Mouse (Mus musculus) spleen, adult 2 months (tissue): ENCODE results near the gene Gm7073. TPM values are rescaled to one million over a fixed set of nuclear protein-coding genes. Genes with fewer than 3 reads are reported as not detected.

ENCODE experiments used
- DNase-seq, 2 experiments: peaks; one replicate each; pipeline versions ENCODE4 v3.0.0 to v3.0.0-alpha.2; 2012 to 2021; ENCODE audit warnings: low spot score in 2 of 2, low read depth in 1 of 2
- H3K27ac ChIP-seq: fragments of 200-500 bp; 2 replicates; pipeline ENCODE4 v1.5.1; 2012; ENCODE audit warnings: low read length, inconsistent platforms; ENCODE audit not compliant: insufficient read depth
- H3K27me3 ChIP-seq: fragments of 200-500 bp; 2 replicates; pipeline ENCODE4 v1.6.1; 2012; ENCODE audit warnings: mild to moderate bottlenecking, moderate library complexity, low read length, inconsistent platforms; ENCODE audit not compliant: control insufficient read depth, insufficient read depth
- H3K36me3 ChIP-seq: fragments of 200-500 bp; 2 replicates; pipeline ENCODE4 v1.6.1; 2012; ENCODE audit warnings: mild to moderate bottlenecking, low read length, inconsistent platforms; ENCODE audit not compliant: control insufficient read depth, insufficient read depth
- H3K4me1 ChIP-seq: fragments of 200-500 bp; 2 replicates; pipeline ENCODE4 v1.6.1; 2011; ENCODE audit warnings: inconsistent platforms; ENCODE audit not compliant: control insufficient read depth, insufficient read depth, insufficient read length
- H3K4me3 ChIP-seq: fragments of 200-500 bp; 2 replicates; pipeline ENCODE4 v1.5.1; 2011; ENCODE audit warnings: mild to moderate bottlenecking, inconsistent platforms; ENCODE audit not compliant: insufficient read depth, insufficient read length; ENCODE audit errors: extremely low read depth
- CTCF ChIP-seq: fragments of 200-500 bp; IDR thresholded peaks from 2 replicates; pipeline ENCODE4 v1.5.1; 2011; ENCODE audit warnings: mild to moderate bottlenecking, inconsistent platforms; ENCODE audit not compliant: insufficient read depth, insufficient read length, insufficient replicate concordance; ENCODE audit errors: extremely low read depth
- POLR2A ChIP-seq: fragments of 200-500 bp; IDR thresholded peaks from 2 replicates; pipeline ENCODE4 v1.6.1; 2011; ENCODE audit warnings: low read depth, low read length, inconsistent platforms
- WGBS: fragments of 180-500 bp; shearing (Covaris S2); methylation state at CpG from one replicate; pipeline ENCODE4 v1.1.7; 2018; 5-methylcytosine and 5-hydroxymethylcytosine counted together
- polyA plus RNA-seq: library from polyadenylated mRNA; depleted of rRNA; stranded (reverse); fragments of >200 nt; gene quantifications from 2 replicates; pipeline ENCODE4 v1.2.3, GENCODE M21; 2012; rRNA removed

Gm7073 gene
- not detected in 2 replicates for polyA plus RNA-seq

GRCm38 (mm10) chrX:60539149-60539548 lies at the start of gene Gm7073:
Gene Gm7073 (minus strand): TSS chrX:60539249.
- no peak for DNase-seq
- no peaks in the 10 kb centered on the region for H3K27me3 ChIP-seq

GRCm38 (mm10) chrX:60570539-60570938 lies 31.5 kb upstream of the Gm7073 start:
- Histone ChIP-seq H3K27ac (no peak overlapping the region), H3K27me3 (no peaks in the 10 kb centered on the region), H3K36me3 (no peaks in the 10 kb centered on the region), H3K4me3 (no peak overlapping the region), H3K4me1 (no peaks in the 10 kb centered on the region)
- DNase-seq, result no peak
- no peak for TF ChIP-seq POLR2A
- TF ChIP-seq CTCF, result no peak
- WGBS, result 30% methylated on average over 1 of the region's 1 CpGs

More at GRCm38 (mm10) chrX:60539149-60539548, at the start of gene Gm7073:
- Histone ChIP-seq H3K36me3 (no peaks in the 10 kb centered on the region), H3K4me1 (no peaks in the 10 kb centered on the region), H3K4me3 (no peak within 1 kb of the TSS), H3K27ac (no peak within 1 kb of the TSS)
- TF ChIP-seq CTCF (no peak), POLR2A (no peak)

GRCm38 (mm10) chrX:60569047-60569446 lies 30.0 kb upstream of the Gm7073 start:
- no peak overlapping the region for H3K4me3 ChIP-seq
- H3K4me1 ChIP-seq, result no peaks in the 10 kb centered on the region
- no peaks in the 10 kb centered on the region for H3K27me3 ChIP-seq
- no peak overlapping the region for H3K27ac ChIP-seq
- DNase-seq, result no peak
- no peak for TF ChIP-seq CTCF
- no peak for TF ChIP-seq POLR2A
- no peaks in the 10 kb centered on the region for H3K36me3 ChIP-seq

GRCm38 (mm10) chrX:60555242-60555641 lies 16.2 kb upstream of the Gm7073 start:
- no peaks in the 10 kb centered on the region for H3K36me3 ChIP-seq
- no peaks in the 10 kb centered on the region for H3K4me1 ChIP-seq
- no peaks in the 10 kb centered on the region for H3K27me3 ChIP-seq
- TF ChIP-seq POLR2A, result no peak
- no peak for TF ChIP-seq CTCF
- 73% methylated on average over 4 of the region's 4 CpGs for WGBS
- DNase-seq, result no peak
- no peak overlapping the region for H3K4me3 ChIP-seq
- no peak overlapping the region for H3K27ac ChIP-seq

GRCm38 (mm10) chrX:60547444-60548304 lies 8.6 kb upstream of the Gm7073 start:
- no peaks in the 10 kb centered on the region for H3K36me3 ChIP-seq
- no peak overlapping the region for H3K27ac ChIP-seq
- peak overlapping the region; percentile 27; the same call in 1 of the 2 replicates for H3K4me3 ChIP-seq
- no peak for DNase-seq
- H3K27me3 ChIP-seq, result no peaks in the 10 kb centered on the region; the same call in 1 of the 2 replicates
- WGBS, result 59% methylated on average over 85 of the region's 113 CpGs
- H3K4me1 ChIP-seq, result no peaks in the 10 kb centered on the region
- TF ChIP-seq POLR2A, result no peak
- TF ChIP-seq CTCF, result no peak

- 41% methylated on average over 16 of the region's 16 CpGs for WGBS
- H3K4me1 ChIP-seq, result no peaks in the 10 kb centered on the region
- no peak for DNase-seq
- no peak overlapping the region for H3K27ac ChIP-seq
- H3K36me3 ChIP-seq, result no peaks in the 10 kb centered on the region
- H3K27me3 ChIP-seq, result no peaks in the 10 kb centered on the region; the same call in 1 of the 2 replicates
- TF ChIP-seq POLR2A (no peak), CTCF (no peak)
- H3K4me3 ChIP-seq, result 0 out of 2 replicates have a peak overlapping the region, but pooled peaks have one; percentile 4
Measured at GRCm38 (mm10) chrX:60547098-60547443, 8.0 kb upstream of the Gm7073 start.

- TF ChIP-seq CTCF (no peak), POLR2A (no peak)
- H3K27ac ChIP-seq, result no peak overlapping the region
- H3K27me3 ChIP-seq, result no peaks in the 10 kb centered on the region; the same call in 1 of the 2 replicates
- H3K4me3 ChIP-seq, result no peak overlapping the region
- no peaks in the 10 kb centered on the region for H3K4me1 ChIP-seq
- 61% methylated on average over 3 of the region's 3 CpGs for WGBS
- no peak for DNase-seq
- H3K36me3 ChIP-seq, result no peaks in the 10 kb centered on the region
Measured at GRCm38 (mm10) chrX:60545906-60546305, 6.9 kb upstream of the Gm7073 start.
